Mouse (Mus musculus): ENCODE results near the gene T2.

GRCm38 (mm10) chr17:8416865-8417264 is 61.1 kb downstream of the T2 start:
- TF ChIP-seq GATA1 (IDR thresholded peaks at IDR 0.05; ENCODE audit: low read length) = no peak
- no peak for TF ChIP-seq TAL1 (IDR thresholded peaks at IDR 0.05; ENCODE audit: low read length)
